Mouse (Mus musculus) heart, adult 2 months (tissue): Measurements from ENCODE around the gene Hdhd5.

Source experiments
- CTCF ChIP-seq: fragments of 200-600 bp; IDR thresholded peaks from 2 replicates; pipeline ENCODE4 v1.8.1; 2022; ENCODE audit warnings: antibody characterized with exemption, mild to moderate bottlenecking, moderate library complexity
- EP300 ChIP-seq: fragments of 200-500 bp; IDR thresholded peaks from 2 replicates; pipeline ENCODE4 v1.6.1; 2011; ENCODE audit warnings: low read depth, low read length, control low read depth; ENCODE audit not compliant: insufficient read depth
- POLR2A ChIP-seq: fragments of 200-500 bp; IDR thresholded peaks from 2 replicates; pipeline ENCODE4 v1.6.1; 2011; ENCODE audit warnings: mild to moderate bottlenecking, low read depth, low read length, control low read depth; ENCODE audit not compliant: insufficient read depth

- TF ChIP-seq CTCF: no peak
- TF ChIP-seq POLR2A: no peak
- no peak for TF ChIP-seq EP300
These were observed 47.4 kb upstream of the Hdhd5 start for GRCm38 (mm10) chr6:120578471-120578870.
